Mouse (Mus musculus) common myeloid progenitor, adult 5-6 weeks (primary cell): ENCODE measurements around the gene Ctf1. TPM values are rescaled to one million over a fixed set of nuclear protein-coding genes. Genes with fewer than 3 reads are reported as not detected.
A peak's percentile ranks its signal among the peaks of the same experiment; 100 is the strongest.

Experiments used
- ATAC-seq: replicated peaks from 2 replicates; pipeline ENCODE4 v1.8.0; 2016; ENCODE audit warnings: low read depth, mild to moderate bottlenecking, moderate TSS enrichment, inconsistent platforms; ENCODE audit not compliant: poor library complexity, severe bottlenecking
- total RNA-seq: library from RNA; stranded (forward); fragments of 200-1000, 187-1606 nt; gene quantifications from 2 replicates; pipeline ENCODE4 v1.2.3, GENCODE M21; 2017

Gene Ctf1
- total RNA-seq, 1 experiment from 2014 or later: 0.14 TPM

- no peak for ATAC-seq
Observed at GRCm38 (mm10) chr7:127763642-127764041, 51.1 kb downstream of the Ctf1 start.

- no peak for ATAC-seq
Observed at GRCm38 (mm10) chr7:127765756-127766155, 53.2 kb downstream of the Ctf1 start.

GRCm38 (mm10) chr7:127766851-127767609, 54.5 kb downstream of the Ctf1 start:
- peak; percentile 19 for ATAC-seq

Other genes starting within 250 kb of the Ctf1 start
- 15.1 and 30.3 TPM in 2 replicates for gene Fbrs, start 233.5 kb upstream of the Ctf1 start, total RNA-seq
- gene Srcap, start 200.8 kb upstream of the Ctf1 start, total RNA-seq: 33.8 and 62.1 TPM in 2 replicates
- gene Gm42715, start 193.2 kb upstream of the Ctf1 start, total RNA-seq: 11.2 and 11.9 TPM in 2 replicates
- gene Tmem265, start 151.3 kb upstream of the Ctf1 start, total RNA-seq: 2.8 and 5.9 TPM in 2 replicates
- 18.3 and 31.8 TPM in 2 replicates for gene Phkg2, start 139.4 kb upstream of the Ctf1 start, total RNA-seq
- 0.68 and 1.1 TPM in 2 replicates for gene Ccdc189, start 124.1 kb upstream of the Ctf1 start, total RNA-seq
- 55.9 and 57.4 TPM in 2 replicates for gene Rnf40, start 124.0 kb upstream of the Ctf1 start, total RNA-seq
- gene Zfp629, start 96.9 kb upstream of the Ctf1 start, total RNA-seq: 12.9 and 39.4 TPM in 2 replicates
- 54.4 and 68.0 TPM in 2 replicates for gene Bcl7c, start 3.8 kb upstream of the Ctf1 start, total RNA-seq
- gene Ctf2, start 19.4 kb downstream of the Ctf1 start, total RNA-seq: not detected in 2 replicates
- gene Fbxl19, start 31.8 kb downstream of the Ctf1 start, total RNA-seq: 14.6 and 21.4 TPM in 2 replicates
- gene Orai3, start 57.1 kb downstream of the Ctf1 start, total RNA-seq: 24.5 and 40.6 TPM in 2 replicates
- 15.1 and 16.6 TPM in 2 replicates for gene Setd1a, start 63.9 kb downstream of the Ctf1 start, total RNA-seq
- gene Gm49388, start 72.9 kb downstream of the Ctf1 start, total RNA-seq: 1.4 TPM in 1 of 2 replicates, not detected in the other
- 36.7 and 52.3 TPM in 2 replicates for gene Hsd3b7, start 87.9 kb downstream of the Ctf1 start, total RNA-seq
- gene Stx4a, start 111.6 kb downstream of the Ctf1 start, total RNA-seq: 47.6 and 56.9 TPM in 2 replicates
- 0.64 TPM in 1 of 2 replicates, not detected in the other for gene Stx1b, start 111.8 kb downstream of the Ctf1 start, total RNA-seq
- 47.1 and 50.4 TPM in 2 replicates for gene Zfp646, start 163.5 kb downstream of the Ctf1 start, total RNA-seq
- 3.2 and 10.5 TPM in 2 replicates for gene Zfp668, start 164.1 kb downstream of the Ctf1 start, total RNA-seq
- gene Prss53, start 178.2 kb downstream of the Ctf1 start, total RNA-seq: 0.27 TPM in 1 of 2 replicates, not detected in the other
- gene Gm21974, start 182.7 kb downstream of the Ctf1 start, total RNA-seq: not detected in 2 replicates
- gene Vkorc1, start 182.9 kb downstream of the Ctf1 start, total RNA-seq: 27.6 and 34.0 TPM in 2 replicates
- 40.9 and 47.1 TPM in 2 replicates for gene Bckdk, start 191.3 kb downstream of the Ctf1 start, total RNA-seq
- gene Kat8, start 199.8 kb downstream of the Ctf1 start, total RNA-seq: 30.0 and 36.0 TPM in 2 replicates
- gene Prss8, start 217.4 kb downstream of the Ctf1 start, total RNA-seq: not detected in 2 replicates
- gene Prss36, start 234.0 kb downstream of the Ctf1 start, total RNA-seq: 2.4 and 4.3 TPM in 2 replicates